ENCODE assay signal across 17 mouse cellular contexts in genomic region chr1:48916419-48916818, GRCm38 (mm10).
DNase-seq lines count a peak whose midpoint lies in the region; ATAC-seq lines count a peak whose summit lies in the region.
"Had no signal": no experiment of that assay in that cellular context is flagged by ENCODE, and none has a peak within 500 bp of the region (broad histone marks: within the 10 kb centered on the region; RNA-seq: fewer than 3 reads in every experiment).

No protein-coding gene starts in this region.

- no peak for ATAC-seq in erythroblast, adult 5-6 weeks (replicated peaks; ENCODE audit: low FRiP score, poor library complexity, severe bottlenecking)
- ATAC-seq: activated CD4-positive, CD25-positive, alpha-beta regulatory T cell, adult 4 months; forebrain, embryonic 14.5 days; intestine, embryonic 15.5 days; Patski had no signal

- DNase-seq in brain, adult 2 months (ENCODE audit: low read depth, low spot score), result peak; percentile 92
- DNase-seq in cerebellum, adult 18-20 months, result peak; percentile 82 to 86
- DNase-seq in cerebellum, adult 9-11 months, result peak; percentile 95
- peak; percentile 84 to 89 for DNase-seq in cerebellum, postnatal 36 days
- DNase-seq in thymus, postnatal 10 days (ENCODE audit: low spot score in 2 of 2), result no peak
- DNase-seq in heart, adult 11 months, result no peak
- DNase-seq: adrenal gland, postnatal 14 days; gastrocnemius, adult 2 months; gastrocnemius, postnatal 25 days; heart, postnatal 10 days; heart, postnatal 4 days; kidney, adult 18-20 months had no signal

Comparison
In these comparisons a context has a peak if more than half of its experiments do, and no peak if none do; other contexts are left out.
1. DNase-seq: peak in brain, adult 2 months (single experiment), cerebellum, adult 18-20 months (2 of 2), cerebellum, adult 9-11 months (single experiment) and cerebellum, postnatal 36 days (2 of 2); none in thymus, postnatal 10 days (0 of 2) and heart, adult 11 months (single experiment).